Mouse (Mus musculus): ENCODE data around the gene Cep112.

GRCm38 (mm10) chr11:108429076-108429475, 4.1 kb downstream of the Cep112 start:
- TF ChIP-seq CTCF (conservative IDR thresholded peaks at IDR 0.05; ENCODE audit: insufficient read depth, insufficient read length, low read depth, low read length) (no peak), POLR2A (IDR thresholded peaks at IDR 0.05; ENCODE audit: low read depth, low read length) (no peak)

All from kidney, adult 2 months (tissue).